Mouse (Mus musculus) kidney, postnatal 0 days (tissue): ENCODE data around the gene Pidd1. TPM values are rescaled to one million over a fixed set of nuclear protein-coding genes. Genes with fewer than 3 reads are reported as not detected.

Experiments used
- ATAC-seq: fragments of 200-750 bp; cut with Nextera tagmentation; replicated peaks from 2 replicates; pipeline ENCODE4 v1.8.0; 2017; ENCODE audit warnings: low read depth, moderate number of reproducible peaks, moderate TSS enrichment, moderate library complexity; ENCODE audit not compliant: low FRiP score
- DNase-seq: peaks from one replicate; pipeline ENCODE4 v3.0.0-alpha.2; 2016; ENCODE audit warnings: low spot score
- H3K27ac ChIP-seq: fragments of 300-500 bp; sonication (generic); 2 replicates; pipeline ENCODE4 v1.5.1; 2014; ENCODE audit warnings: mild to moderate bottlenecking
- H3K27me3 ChIP-seq: fragments of 300-500 bp; sonication (generic); 2 replicates; pipeline ENCODE4 v1.6.1; 2014; ENCODE audit warnings: low read length, mixed read lengths; ENCODE audit not compliant: insufficient read depth
- H3K36me3 ChIP-seq: fragments of 300-500 bp; sonication (generic); 2 replicates; pipeline ENCODE4 v1.6.1; 2014; ENCODE audit warnings: low read length, mixed read lengths; ENCODE audit not compliant: insufficient read depth
- H3K4me1 ChIP-seq: fragments of 300-500 bp; sonication (generic); replicated peaks from 2 replicates; pipeline ENCODE4 v1.6.1; 2014; ENCODE audit warnings: antibody characterized with exemption, low read length, mixed read lengths; ENCODE audit not compliant: insufficient read depth
- H3K4me2 ChIP-seq: fragments of 300-500 bp; sonication (generic); 2 replicates; pipeline ENCODE4 v1.6.1; 2014; ENCODE audit warnings: mild to moderate bottlenecking, low read length, moderate library complexity, mixed read lengths
- H3K4me3 ChIP-seq: fragments of 300-500 bp; sonication (generic); replicated peaks from 2 replicates; pipeline ENCODE4 v1.5.1; 2014; ENCODE audit warnings: low read depth, low read length
- H3K9ac ChIP-seq: fragments of 300-500 bp; sonication (generic); 2 replicates; pipeline ENCODE4 v1.6.1; 2014; ENCODE audit warnings: low read depth, low read length
- H3K9me3 ChIP-seq: fragments of 300-500 bp; sonication (generic); replicated peaks from 2 replicates; pipeline ENCODE4 v1.6.1; 2016; ENCODE audit warnings: low read length, inconsistent platforms, mixed read lengths
- CTCF ChIP-seq: IDR thresholded peaks from 2 replicates; pipeline ENCODE4 v1.5.1; 2016; ENCODE audit warnings: antibody characterized with exemption, low read depth, mild to moderate bottlenecking, moderate library complexity
- WGBS: fragments of 180-500 bp; shearing (Covaris S2); extraction: QIAGEN DNeasy Blood & Tissue Kit; methylation state at CpG from one replicate; pipeline ENCODE4 v1.1.7; 2014; 5-methylcytosine and 5-hydroxymethylcytosine counted together
- polyA plus RNA-seq: library from polyadenylated mRNA; unstranded; fragments of >200 nt; fragmentation: Nextera tagmentation; extraction: Ambion mirVana; gene quantifications from 2 replicates; pipeline ENCODE4 v1.2.1, GENCODE M21; 2015

Gene Pidd1
- polyA plus RNA-seq, 1 experiment from 2014 or later, result 3.6 TPM

DNA sequence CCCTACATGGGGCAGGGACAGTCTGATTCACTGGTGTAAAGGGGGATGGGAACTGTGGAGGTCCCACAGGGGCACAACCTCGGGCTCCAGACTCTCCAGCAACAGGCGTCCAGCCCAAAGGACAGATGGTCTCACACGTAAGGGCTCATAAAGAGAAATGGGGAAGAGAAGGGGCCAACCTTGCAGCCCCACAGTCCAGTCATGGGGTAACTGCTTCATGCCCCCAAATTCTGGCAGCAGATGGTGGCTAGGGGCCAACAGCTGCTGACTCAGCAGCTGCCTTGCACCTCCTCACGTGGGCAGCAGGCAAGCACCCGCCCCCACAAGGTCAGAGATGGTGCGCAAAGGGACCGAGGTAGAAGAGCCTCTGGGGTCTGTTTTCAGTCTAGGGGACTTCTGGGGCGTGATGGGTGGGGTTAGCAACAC, 11.6 kb downstream of the Pidd1 start:
- ATAC-seq (no peak), DNase-seq (no peak)
- peaks cover 21% of the 10 kb centered on the region for H3K4me1 ChIP-seq
- H3K27me3 ChIP-seq, result no peaks in the 10 kb centered on the region
- no peak overlapping the region for H3K4me2 ChIP-seq
- no peak overlapping the region for H3K9ac ChIP-seq
- H3K4me3 ChIP-seq, result no peak overlapping the region
- no peaks in the 10 kb centered on the region for H3K9me3 ChIP-seq
- TF ChIP-seq CTCF, result no peak
- H3K27ac ChIP-seq, result no peak overlapping the region
- 58% methylated on average over 8 of the region's 8 CpGs for WGBS
- peaks cover 23% of the 10 kb centered on the region; the same call in 1 of the 2 replicates for H3K36me3 ChIP-seq

DNA sequence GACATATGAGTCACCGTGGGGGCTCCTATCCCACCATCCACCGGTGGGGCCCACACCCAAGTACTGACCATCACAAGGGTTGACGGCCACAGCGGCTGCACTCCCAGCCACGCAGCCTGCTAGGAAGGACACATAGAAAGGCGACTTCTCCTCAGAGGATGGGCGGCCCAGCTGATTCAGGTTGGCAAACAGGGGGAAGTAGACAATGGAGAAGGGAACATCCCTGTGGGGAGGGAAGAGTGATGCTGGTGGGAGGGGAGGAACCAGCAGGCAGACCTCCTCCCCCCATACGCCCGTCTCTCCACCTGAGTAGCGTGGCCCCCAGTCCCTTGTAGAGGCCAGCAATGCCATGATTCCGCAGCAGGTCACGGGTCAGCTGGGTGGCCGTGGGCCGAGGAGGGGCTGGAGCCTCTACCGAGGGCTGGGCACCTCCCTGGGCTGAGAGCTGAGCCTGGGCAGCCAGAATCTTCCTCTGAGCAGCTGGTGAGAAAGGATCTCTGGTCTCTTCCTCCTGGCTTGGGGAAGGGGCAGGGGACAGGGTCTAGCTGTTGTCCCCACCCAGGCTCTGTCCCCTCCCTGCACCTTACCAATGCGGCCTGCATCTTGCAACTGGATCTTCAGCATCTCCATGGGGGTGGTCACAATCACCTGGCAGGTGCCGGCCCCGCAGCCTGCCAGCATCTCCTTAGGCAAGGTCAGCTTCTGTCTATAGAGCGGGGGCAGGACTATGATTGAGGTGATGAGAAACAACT, 12.2 kb downstream of the Pidd1 start:
- ATAC-seq (no peak), DNase-seq (no peak)
- H3K27ac ChIP-seq, result no peak overlapping the region
- H3K4me3 ChIP-seq, result no peak overlapping the region
- no peaks in the 10 kb centered on the region for H3K27me3 ChIP-seq
- H3K4me2 ChIP-seq, result no peak overlapping the region
- no peak overlapping the region for H3K9ac ChIP-seq
- TF ChIP-seq CTCF, result no peak
- peaks cover 23% of the 10 kb centered on the region; the same call in 1 of the 2 replicates for H3K36me3 ChIP-seq
- WGBS, result 90% methylated on average over 19 of the region's 19 CpGs
- no peaks in the 10 kb centered on the region for H3K9me3 ChIP-seq
- H3K4me1 ChIP-seq, result peaks cover 16% of the 10 kb centered on the region

GRCm38 (mm10) chr7:141430585-141431240, 13.1 kb downstream of the Pidd1 start:
- H3K27ac ChIP-seq, result no peak overlapping the region
- no peak overlapping the region for H3K9ac ChIP-seq
- H3K36me3 ChIP-seq, result peaks cover 23% of the 10 kb centered on the region; the same call in 1 of the 2 replicates
- no peaks in the 10 kb centered on the region for H3K27me3 ChIP-seq
- peaks cover 13% of the 10 kb centered on the region for H3K4me1 ChIP-seq
- 94% methylated on average over 9 of the region's 9 CpGs for WGBS
- no peak overlapping the region for H3K4me3 ChIP-seq
- TF ChIP-seq CTCF, result no peak
- H3K4me2 ChIP-seq, result no peak overlapping the region
- ATAC-seq, result no peak
- H3K9me3 ChIP-seq, result no peaks in the 10 kb centered on the region
- no peak for DNase-seq

DNA sequence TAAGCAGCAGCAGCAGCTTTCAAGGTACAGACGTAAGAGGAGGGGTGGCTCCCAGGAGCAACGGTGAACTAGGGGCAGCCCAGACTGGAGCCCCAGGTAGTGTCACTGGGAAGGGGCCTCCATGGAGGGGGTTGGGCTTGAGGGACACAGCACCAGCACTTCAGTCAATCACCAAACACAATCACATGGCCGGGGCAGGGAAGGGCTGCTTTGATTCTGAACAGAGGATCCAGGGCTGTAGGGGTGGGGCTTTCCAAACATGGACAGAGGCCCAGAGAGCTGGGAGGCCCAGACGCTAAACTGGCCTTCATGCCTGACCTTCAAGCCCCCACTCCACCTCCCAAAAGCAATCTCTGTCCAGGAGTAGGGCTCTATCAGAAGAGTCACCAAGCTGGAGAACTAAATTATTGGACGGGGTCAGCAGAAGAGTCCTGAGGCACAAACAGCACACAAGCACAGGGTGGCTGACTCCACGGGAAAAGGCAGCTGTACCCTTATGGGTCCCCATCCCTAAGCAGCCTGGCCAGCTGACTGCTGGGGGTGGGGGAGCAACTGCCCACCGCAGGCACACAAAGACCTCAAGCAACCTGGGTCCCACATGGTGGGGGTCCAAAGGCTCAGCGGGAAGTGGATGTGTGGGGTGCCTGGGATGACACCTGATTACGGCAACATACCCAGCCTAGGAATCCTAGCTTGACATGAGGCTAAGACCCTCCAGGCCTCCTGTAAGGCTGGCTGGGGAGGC, 13.8 kb downstream of the Pidd1 start:
- H3K27me3 ChIP-seq, result no peaks in the 10 kb centered on the region
- no peak overlapping the region for H3K9ac ChIP-seq
- DNase-seq (no peak), ATAC-seq (no peak)
- H3K4me2 ChIP-seq, result no peak overlapping the region
- 63% methylated on average over 9 of the region's 9 CpGs for whole genome bisulfite sequencing
- peaks cover 23% of the 10 kb centered on the region; the same call in 1 of the 2 replicates for H3K36me3 ChIP-seq
- no peak overlapping the region for H3K4me3 ChIP-seq
- H3K4me1 ChIP-seq, result peaks cover 9% of the 10 kb centered on the region
- no peak overlapping the region for H3K27ac ChIP-seq
- no peak for TF ChIP-seq CTCF
- H3K9me3 ChIP-seq, result no peaks in the 10 kb centered on the region

DNA sequence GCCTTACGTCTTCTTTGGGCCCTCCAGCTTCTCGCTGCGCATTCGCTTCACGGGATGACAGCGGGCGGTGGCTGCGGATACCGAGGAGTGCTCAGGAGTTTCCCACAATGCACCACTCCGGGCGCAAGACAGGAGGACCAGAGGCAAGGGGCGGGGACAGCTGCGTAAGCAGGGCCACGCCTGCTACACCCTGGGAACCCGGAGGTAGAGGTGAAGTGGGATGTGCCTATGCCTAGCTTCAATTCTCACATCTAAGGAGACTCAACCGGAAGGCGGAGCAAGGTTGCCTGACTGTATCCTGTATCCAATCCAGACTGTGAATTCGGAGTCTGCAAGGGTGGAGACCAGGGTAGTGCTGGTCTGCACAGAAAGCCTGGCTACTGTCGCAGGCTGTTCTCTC, 14.5 kb downstream of the Pidd1 start, which contains the start of gene Cend1:
Gene Cend1, minus strand, starts transcription at position 182 of the 400 bp plus-strand sequence.
- Histone ChIP-seq H3K4me3 (no peak within 1 kb of the TSS), H3K9ac (no peak within 1 kb of the TSS), H3K27me3 (no peaks in the 10 kb centered on the region), H3K4me1 (peaks cover 3% of the 10 kb centered on the region; the same call in 1 of the 2 replicates), H3K9me3 (no peaks in the 10 kb centered on the region), H3K4me2 (0 out of 2 replicates have a peak within 1 kb of the TSS, but pooled peaks have one; percentile 23), H3K27ac (no peak within 1 kb of the TSS), H3K36me3 (peaks cover 23% of the 10 kb centered on the region; the same call in 1 of the 2 replicates)
- peak; percentile 61 for DNase-seq
- WGBS, result 5% methylated on average over 19 of the region's 19 CpGs
- ATAC-seq, result peak; percentile 54
- no peak for TF ChIP-seq CTCF

DNA sequence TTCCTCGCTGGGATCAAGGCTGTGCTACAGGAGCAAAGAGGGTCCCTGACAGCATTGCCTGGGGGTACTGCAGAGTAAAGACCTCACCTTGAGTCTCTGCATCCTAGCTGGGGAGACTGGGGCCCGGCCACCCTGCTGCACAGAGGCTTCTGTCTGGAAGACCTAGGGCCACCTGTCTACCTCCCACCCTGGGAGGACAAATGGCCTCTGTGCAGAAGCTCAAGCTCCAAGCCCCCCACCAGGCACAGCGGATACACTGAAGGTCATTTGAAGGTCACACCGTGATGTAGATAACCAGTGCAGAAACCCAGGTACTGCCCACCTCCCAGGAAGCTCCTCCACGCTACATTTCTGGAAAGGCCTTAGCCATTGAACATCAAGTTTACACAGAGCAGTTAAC, 15.1 kb downstream of the Pidd1 start:
- no peak overlapping the region for H3K9ac ChIP-seq
- no peak for DNase-seq
- WGBS, result 52% methylated on average over 5 of the region's 5 CpGs
- H3K9me3 ChIP-seq, result no peaks in the 10 kb centered on the region
- no peak overlapping the region for H3K27ac ChIP-seq
- H3K36me3 ChIP-seq, result peaks cover 23% of the 10 kb centered on the region; the same call in 1 of the 2 replicates
- no peaks in the 10 kb centered on the region for H3K4me1 ChIP-seq
- no peaks in the 10 kb centered on the region for H3K27me3 ChIP-seq
- 0 out of 2 replicates have a peak overlapping the region, but pooled peaks have one; percentile 23 for H3K4me2 ChIP-seq
- no peak for ATAC-seq
- TF ChIP-seq CTCF, result no peak
- no peak overlapping the region for H3K4me3 ChIP-seq
